Mouse (Mus musculus): ENCODE results near the gene Dleu7. TPM values are rescaled to one million over a fixed set of nuclear protein-coding genes. Genes with fewer than 3 reads are reported as not detected.

The Dleu7 gene
- polyA plus RNA-seq, 1 experiment = 0.46 TPM

- no peaks in the 10 kb centered on the region for H3K4me1 ChIP-seq (ENCODE audit: control insufficient read depth, insufficient read depth, low read length)
- H3K27me3 ChIP-seq (ENCODE audit: control insufficient read depth, insufficient read depth, low read length, poor library complexity, severe bottlenecking) = no peaks in the 10 kb centered on the region
- no peaks in the 10 kb centered on the region for H3K36me3 ChIP-seq (ENCODE audit: control insufficient read depth, insufficient read depth, low read length, poor library complexity, severe bottlenecking)
- H3K4me3 ChIP-seq (ENCODE audit: low read depth, low read length) = no peak overlapping the region
- no peaks in the 10 kb centered on the region for H3K9me3 ChIP-seq (replicated peaks; ENCODE audit: control insufficient read depth, insufficient read depth, low read length, poor library complexity, severe bottlenecking)
- H3K9ac ChIP-seq (ENCODE audit: low read depth, poor library complexity, severe bottlenecking) = no peak overlapping the region
- TF ChIP-seq POLR2A (IDR thresholded peaks at IDR 0.05; ENCODE audit: insufficient read depth, low read length) (no peak), CTCF (IDR thresholded peaks at IDR 0.05; ENCODE audit: low read depth, low read length) (no peak), EP300 (IDR thresholded peaks at IDR 0.05; ENCODE audit: insufficient read depth, low read depth, low read length) (no peak)
- H3K27ac ChIP-seq (ENCODE audit: insufficient read depth, low read length) = no peak overlapping the region
Measured at GRCm38 (mm10) chr14:62270698-62271396, 22.0 kb downstream of the Dleu7 start.

GRCm38 (mm10) chr14:62258978-62259536 is 33.8 kb downstream of the Dleu7 start:
- Histone ChIP-seq H3K9me3 (replicated peaks; ENCODE audit: control insufficient read depth, insufficient read depth, low read length, poor library complexity, severe bottlenecking) (no peaks in the 10 kb centered on the region), H3K4me3 (ENCODE audit: low read depth, low read length) (no peak overlapping the region), H3K27me3 (ENCODE audit: control insufficient read depth, insufficient read depth, low read length, poor library complexity, severe bottlenecking) (no peaks in the 10 kb centered on the region; the same call in 1 of the 2 replicates), H3K36me3 (ENCODE audit: control insufficient read depth, insufficient read depth, low read length, poor library complexity, severe bottlenecking) (no peaks in the 10 kb centered on the region), H3K27ac (ENCODE audit: insufficient read depth, low read length) (no peak overlapping the region), H3K4me1 (ENCODE audit: control insufficient read depth, insufficient read depth, low read length) (no peaks in the 10 kb centered on the region), H3K9ac (ENCODE audit: low read depth, poor library complexity, severe bottlenecking) (no peak overlapping the region)
- TF ChIP-seq POLR2A (IDR thresholded peaks at IDR 0.05; ENCODE audit: insufficient read depth, low read length) (no peak), EP300 (IDR thresholded peaks at IDR 0.05; ENCODE audit: insufficient read depth, low read depth, low read length) (no peak), CTCF (IDR thresholded peaks at IDR 0.05; ENCODE audit: low read depth, low read length) (no peak)

GRCm38 (mm10) chr14:62258125-62258524 is 34.7 kb downstream of the Dleu7 start:
- Histone ChIP-seq H3K36me3 (ENCODE audit: control insufficient read depth, insufficient read depth, low read length, poor library complexity, severe bottlenecking) (no peaks in the 10 kb centered on the region), H3K27ac (ENCODE audit: insufficient read depth, low read length) (no peak overlapping the region), H3K4me3 (ENCODE audit: low read depth, low read length) (no peak overlapping the region), H3K27me3 (ENCODE audit: control insufficient read depth, insufficient read depth, low read length, poor library complexity, severe bottlenecking) (no peaks in the 10 kb centered on the region; the same call in 1 of the 2 replicates), H3K9ac (ENCODE audit: low read depth, poor library complexity, severe bottlenecking) (no peak overlapping the region), H3K4me1 (ENCODE audit: control insufficient read depth, insufficient read depth, low read length) (no peaks in the 10 kb centered on the region), H3K9me3 (replicated peaks; ENCODE audit: control insufficient read depth, insufficient read depth, low read length, poor library complexity, severe bottlenecking) (no peaks in the 10 kb centered on the region)
- no peak for TF ChIP-seq EP300 (IDR thresholded peaks at IDR 0.05; ENCODE audit: insufficient read depth, low read depth, low read length)
- no peak for TF ChIP-seq POLR2A (IDR thresholded peaks at IDR 0.05; ENCODE audit: insufficient read depth, low read length)
- TF ChIP-seq CTCF (IDR thresholded peaks at IDR 0.05; ENCODE audit: low read depth, low read length) = no peak

GRCm38 (mm10) chr14:62256066-62256465 is 36.8 kb downstream of the Dleu7 start:
- Histone ChIP-seq H3K9ac (ENCODE audit: low read depth, poor library complexity, severe bottlenecking) (no peak overlapping the region), H3K4me1 (ENCODE audit: control insufficient read depth, insufficient read depth, low read length) (no peaks in the 10 kb centered on the region), H3K9me3 (replicated peaks; ENCODE audit: control insufficient read depth, insufficient read depth, low read length, poor library complexity, severe bottlenecking) (no peaks in the 10 kb centered on the region), H3K36me3 (ENCODE audit: control insufficient read depth, insufficient read depth, low read length, poor library complexity, severe bottlenecking) (no peaks in the 10 kb centered on the region), H3K27me3 (ENCODE audit: control insufficient read depth, insufficient read depth, low read length, poor library complexity, severe bottlenecking) (no peaks in the 10 kb centered on the region; the same call in 1 of the 2 replicates), H3K27ac (ENCODE audit: insufficient read depth, low read length) (no peak overlapping the region), H3K4me3 (ENCODE audit: low read depth, low read length) (no peak overlapping the region)
- TF ChIP-seq EP300 (IDR thresholded peaks at IDR 0.05; ENCODE audit: insufficient read depth, low read depth, low read length) (no peak), POLR2A (IDR thresholded peaks at IDR 0.05; ENCODE audit: insufficient read depth, low read length) (no peak), CTCF (IDR thresholded peaks at IDR 0.05; ENCODE audit: low read depth, low read length) (no peak)

- Histone ChIP-seq H3K9ac (ENCODE audit: low read depth, poor library complexity, severe bottlenecking) (no peak overlapping the region), H3K27ac (ENCODE audit: insufficient read depth, low read length) (no peak overlapping the region), H3K27me3 (ENCODE audit: control insufficient read depth, insufficient read depth, low read length, poor library complexity, severe bottlenecking) (no peaks in the 10 kb centered on the region), H3K4me1 (ENCODE audit: control insufficient read depth, insufficient read depth, low read length) (no peaks in the 10 kb centered on the region), H3K36me3 (ENCODE audit: control insufficient read depth, insufficient read depth, low read length, poor library complexity, severe bottlenecking) (no peaks in the 10 kb centered on the region), H3K4me3 (ENCODE audit: low read depth, low read length) (no peak overlapping the region), H3K9me3 (replicated peaks; ENCODE audit: control insufficient read depth, insufficient read depth, low read length, poor library complexity, severe bottlenecking) (no peaks in the 10 kb centered on the region)
- no peak for TF ChIP-seq POLR2A (IDR thresholded peaks at IDR 0.05; ENCODE audit: insufficient read depth, low read length)
- no peak for TF ChIP-seq CTCF (IDR thresholded peaks at IDR 0.05; ENCODE audit: low read depth, low read length)
- no peak for TF ChIP-seq EP300 (IDR thresholded peaks at IDR 0.05; ENCODE audit: insufficient read depth, low read depth, low read length)
Measured at GRCm38 (mm10) chr14:62254371-62254770, 38.5 kb downstream of the Dleu7 start.

GRCm38 (mm10) chr14:62251999-62252398 is 40.8 kb downstream of the Dleu7 start:
- peak; percentile 34 for TF ChIP-seq CTCF (IDR thresholded peaks at IDR 0.05; ENCODE audit: low read depth, low read length)
- no peak for TF ChIP-seq POLR2A (IDR thresholded peaks at IDR 0.05; ENCODE audit: insufficient read depth, low read length)
- TF ChIP-seq EP300 (IDR thresholded peaks at IDR 0.05; ENCODE audit: insufficient read depth, low read depth, low read length) = no peak
- H3K9ac ChIP-seq (ENCODE audit: low read depth, poor library complexity, severe bottlenecking) = no peak overlapping the region
- no peaks in the 10 kb centered on the region for H3K27me3 ChIP-seq (ENCODE audit: control insufficient read depth, insufficient read depth, low read length, poor library complexity, severe bottlenecking)
- no peaks in the 10 kb centered on the region for H3K36me3 ChIP-seq (ENCODE audit: control insufficient read depth, insufficient read depth, low read length, poor library complexity, severe bottlenecking)
- no peaks in the 10 kb centered on the region for H3K4me1 ChIP-seq (ENCODE audit: control insufficient read depth, insufficient read depth, low read length)
- no peak overlapping the region for H3K4me3 ChIP-seq (ENCODE audit: low read depth, low read length)
- H3K9me3 ChIP-seq (replicated peaks; ENCODE audit: control insufficient read depth, insufficient read depth, low read length, poor library complexity, severe bottlenecking) = no peaks in the 10 kb centered on the region
- no peak overlapping the region for H3K27ac ChIP-seq (ENCODE audit: insufficient read depth, low read length)
